Mouse (Mus musculus) hindbrain, embryonic 16.5 days (tissue): ENCODE measurements at regions not wholly inside any gene's neighbourhood (a gene's known extent, or its start where the extent isn't known, plus 50 kb on each side); places are given as distances from the start of the nearest gene placed in this dataset.
A peak's percentile ranks its signal among the peaks of the same experiment; 100 is the strongest.

Experiments used
- ATAC-seq: fragments of 200-750 bp; cut with Nextera tagmentation; 2 replicates; pipeline ENCODE4 v1.8.0; 2017; ENCODE audit warnings: moderate TSS enrichment, moderate library complexity
- H3K27ac ChIP-seq: fragments of 300-500 bp; sonication (generic); 2 replicates; pipeline ENCODE4 v1.5.1; 2014; ENCODE audit warnings: low read depth, mild to moderate bottlenecking, control low read depth, low read length, moderate library complexity
- H3K27me3 ChIP-seq: fragments of 300-500 bp; sonication (generic); replicated peaks from 2 replicates; pipeline ENCODE4 v1.6.1; 2014; ENCODE audit warnings: low read length; ENCODE audit not compliant: control insufficient read depth, insufficient read depth
- H3K36me3 ChIP-seq: fragments of 300-500 bp; sonication (generic); 2 replicates; pipeline ENCODE4 v1.6.1; 2014; ENCODE audit warnings: mild to moderate bottlenecking, low read length, moderate library complexity, mixed read lengths; ENCODE audit not compliant: control insufficient read depth, insufficient read depth
- H3K4me1 ChIP-seq: fragments of 300-500 bp; sonication (generic); 2 replicates; pipeline ENCODE4 v1.6.1; 2014; ENCODE audit warnings: low read depth, low read length; ENCODE audit not compliant: control insufficient read depth, insufficient read depth
- H3K4me2 ChIP-seq: fragments of 300-500 bp; sonication (generic); 2 replicates; pipeline ENCODE4 v1.6.1; 2014; ENCODE audit warnings: mild to moderate bottlenecking, low read length, control low read depth, moderate library complexity
- H3K4me3 ChIP-seq: fragments of 300-500 bp; sonication (generic); 2 replicates; pipeline ENCODE4 v1.5.1; 2014; ENCODE audit warnings: mild to moderate bottlenecking, low read length, control low read depth, moderate library complexity
- H3K9ac ChIP-seq: fragments of 300-500 bp; sonication (generic); 2 replicates; pipeline ENCODE4 v1.6.1; 2014; ENCODE audit warnings: low read depth, mild to moderate bottlenecking, control low read depth, low read length, moderate library complexity
- H3K9me3 ChIP-seq: fragments of 300-500 bp; sonication (generic); 2 replicates; pipeline ENCODE4 v1.6.1; 2014; ENCODE audit warnings: mild to moderate bottlenecking, low read length, moderate library complexity; ENCODE audit not compliant: control insufficient read depth
- WGBS: fragments of 180-500 bp; shearing (Covaris S2); extraction: QIAGEN DNeasy Blood & Tissue Kit; methylation state at CpG from one replicate; pipeline ENCODE4 v1.1.7; 2014; 5-methylcytosine and 5-hydroxymethylcytosine counted together

DNA sequence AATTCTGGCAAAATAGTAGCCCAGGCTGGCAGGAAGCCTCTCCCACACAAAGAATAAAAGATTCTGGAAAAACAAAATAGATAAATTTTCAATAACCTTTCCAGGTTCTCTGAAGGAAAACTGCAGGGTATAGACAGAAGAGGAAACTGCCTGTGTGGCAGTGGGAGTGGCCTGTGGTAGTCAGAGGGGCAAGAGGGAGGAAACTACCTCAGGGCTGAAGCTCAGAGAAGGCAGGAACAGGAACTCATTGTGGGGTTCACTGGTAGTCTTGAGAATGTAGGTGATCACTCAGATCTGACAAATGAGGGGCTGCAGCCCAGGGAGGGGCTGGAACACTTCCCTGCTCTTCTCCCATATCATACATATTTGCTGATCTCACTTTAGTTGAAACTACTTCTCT, 118.0 kb upstream of the Ufm1 start:
- H3K27me3 ChIP-seq = no peaks in the 10 kb centered on the region

GRCm38 (mm10) chr3:53977379-53978080, 113.9 kb upstream of the Ufm1 start:
- Histone ChIP-seq H3K9ac (no peak overlapping the region), H3K4me2 (no peak overlapping the region), H3K36me3 (no peaks in the 10 kb centered on the region), H3K4me1 (no peaks in the 10 kb centered on the region), H3K4me3 (no peak overlapping the region), H3K27ac (no peak overlapping the region), H3K27me3 (no peaks in the 10 kb centered on the region), H3K9me3 (no peaks in the 10 kb centered on the region)
- WGBS = 86% methylated on average over 5 of the region's 5 CpGs
- ATAC-seq = no peak

More for the DNA sequence above, 118.0 kb upstream of the Ufm1 start:
- no peaks in the 10 kb centered on the region for H3K4me1 ChIP-seq
- ATAC-seq = no peak
- H3K36me3 ChIP-seq = no peaks in the 10 kb centered on the region
- H3K4me2 ChIP-seq = no peak overlapping the region
- no peak overlapping the region for H3K4me3 ChIP-seq
- no peak overlapping the region for H3K9ac ChIP-seq
- H3K27ac ChIP-seq = no peak overlapping the region
- H3K9me3 ChIP-seq = no peaks in the 10 kb centered on the region

DNA sequence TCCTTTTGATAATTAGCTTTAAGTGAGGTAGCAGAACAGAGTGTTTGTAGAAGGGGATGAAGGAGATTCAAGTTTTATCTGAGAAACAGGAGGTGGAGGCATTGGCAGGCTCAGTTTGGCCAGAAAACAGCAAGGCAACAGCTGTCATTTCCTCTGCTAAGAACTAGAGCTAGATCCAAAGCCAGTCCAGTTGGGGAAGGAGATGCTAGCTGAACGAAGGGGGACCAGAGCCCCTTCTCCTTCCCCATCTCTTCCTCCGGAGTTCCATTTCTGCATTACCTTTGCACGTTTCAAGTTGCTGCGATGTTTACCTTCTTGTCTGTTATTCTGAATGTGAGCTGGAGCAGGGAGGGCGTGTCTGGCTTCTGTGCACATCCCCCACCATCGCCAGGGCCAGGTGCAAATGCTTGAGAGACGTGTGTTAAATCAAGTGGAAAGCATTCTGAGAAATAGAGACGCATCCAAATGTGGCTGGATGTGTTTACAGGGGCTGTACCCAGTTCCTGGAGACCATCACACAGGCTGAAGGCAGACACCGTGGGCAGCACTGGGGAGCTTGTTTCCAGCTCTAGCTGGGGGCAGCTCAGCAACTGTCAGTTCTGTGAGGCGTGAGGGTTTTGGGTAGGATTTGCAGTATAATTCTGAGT, 111.4 kb upstream of the Ufm1 start:
- H3K9ac ChIP-seq = no peak overlapping the region
- no peak overlapping the region for H3K4me2 ChIP-seq
- no peak overlapping the region for H3K4me3 ChIP-seq
- peak; percentile 14; the same call in 1 of the 2 replicates for ATAC-seq
- WGBS = 42% methylated on average over 10 of the region's 10 CpGs
- H3K27ac ChIP-seq = no peak overlapping the region
- H3K36me3 ChIP-seq = no peaks in the 10 kb centered on the region
- no peaks in the 10 kb centered on the region for H3K27me3 ChIP-seq
- H3K4me1 ChIP-seq = no peaks in the 10 kb centered on the region
- H3K9me3 ChIP-seq = no peaks in the 10 kb centered on the region

DNA sequence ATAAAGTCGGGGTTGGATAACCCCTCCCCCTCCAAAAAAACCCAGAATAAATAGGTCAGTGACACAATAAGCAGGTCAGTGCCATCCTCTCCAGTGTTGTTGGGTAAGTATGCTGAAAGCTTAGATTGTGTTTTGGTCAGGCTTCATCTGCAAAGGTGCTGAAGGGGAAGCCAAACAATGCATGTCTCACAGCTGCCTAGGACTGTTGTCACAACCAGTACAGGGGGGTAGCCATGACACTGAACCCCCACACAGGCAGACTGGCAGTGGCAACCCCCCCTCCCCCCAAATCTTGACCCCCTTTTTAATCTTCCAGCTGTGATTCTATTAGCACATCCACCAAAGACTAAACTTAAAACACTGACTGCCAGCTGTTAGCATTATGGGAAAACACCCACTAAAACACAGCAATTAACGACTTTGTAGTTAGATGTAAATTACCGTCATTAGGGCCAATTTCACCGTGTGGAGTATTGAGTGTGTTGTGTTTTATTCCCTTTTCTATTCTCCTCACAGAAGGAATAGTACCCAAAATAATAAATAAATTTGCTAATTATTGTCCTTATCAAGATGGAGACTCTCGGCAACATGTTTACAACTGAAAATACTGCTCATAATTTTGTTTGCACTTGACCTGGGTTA, 105.5 kb upstream of the Ufm1 start:
- 63% methylated on average over 5 of the region's 5 CpGs for WGBS
- H3K27me3 ChIP-seq = no peaks in the 10 kb centered on the region
- H3K9me3 ChIP-seq = no peaks in the 10 kb centered on the region
- no peak for ATAC-seq
- no peaks in the 10 kb centered on the region for H3K4me1 ChIP-seq
- no peaks in the 10 kb centered on the region for H3K36me3 ChIP-seq
- H3K4me2 ChIP-seq = no peak overlapping the region
- H3K9ac ChIP-seq = no peak overlapping the region
- no peak overlapping the region for H3K27ac ChIP-seq
- H3K4me3 ChIP-seq = no peak overlapping the region

GRCm38 (mm10) chr3:53965142-53965541, 101.5 kb upstream of the Ufm1 start:
- H3K27me3 ChIP-seq = no peaks in the 10 kb centered on the region
- WGBS = 70% methylated on average over 5 of the region's 5 CpGs
- H3K4me1 ChIP-seq = no peaks in the 10 kb centered on the region
- no peak overlapping the region for H3K4me2 ChIP-seq
- no peaks in the 10 kb centered on the region for H3K36me3 ChIP-seq
- H3K9ac ChIP-seq = no peak overlapping the region
- no peak overlapping the region for H3K27ac ChIP-seq
- H3K9me3 ChIP-seq = no peaks in the 10 kb centered on the region
- H3K4me3 ChIP-seq = no peak overlapping the region
- no peak for ATAC-seq

DNA sequence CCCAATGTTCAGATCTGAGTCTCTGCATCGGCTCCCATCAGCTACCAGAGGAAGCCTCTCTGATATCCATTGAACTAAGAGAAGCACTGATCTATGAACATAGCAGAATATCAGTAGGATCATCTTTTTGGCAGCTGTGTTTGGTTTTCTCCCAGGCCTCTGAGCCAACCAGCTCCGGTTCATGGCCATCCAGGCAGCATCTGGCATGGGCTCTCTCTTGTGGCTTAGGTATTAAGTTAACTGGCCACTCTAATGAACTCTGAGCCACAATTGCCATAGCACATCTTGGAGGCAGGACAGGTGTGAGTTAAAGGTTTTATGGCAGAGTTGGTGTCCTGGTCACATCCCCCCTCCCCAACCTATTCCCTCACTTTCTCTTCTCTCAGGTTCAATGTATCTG, 90.2 kb upstream of the Ufm1 start:
- no peaks in the 10 kb centered on the region for H3K4me1 ChIP-seq
- H3K36me3 ChIP-seq = no peaks in the 10 kb centered on the region
- H3K9me3 ChIP-seq = no peaks in the 10 kb centered on the region
- H3K4me3 ChIP-seq = no peak overlapping the region
- no peak overlapping the region for H3K4me2 ChIP-seq
- 97% methylated on average over 2 of the region's 2 CpGs for WGBS
- no peak overlapping the region for H3K9ac ChIP-seq
- no peaks in the 10 kb centered on the region for H3K27me3 ChIP-seq
- ATAC-seq = no peak
- H3K27ac ChIP-seq = no peak overlapping the region

DNA sequence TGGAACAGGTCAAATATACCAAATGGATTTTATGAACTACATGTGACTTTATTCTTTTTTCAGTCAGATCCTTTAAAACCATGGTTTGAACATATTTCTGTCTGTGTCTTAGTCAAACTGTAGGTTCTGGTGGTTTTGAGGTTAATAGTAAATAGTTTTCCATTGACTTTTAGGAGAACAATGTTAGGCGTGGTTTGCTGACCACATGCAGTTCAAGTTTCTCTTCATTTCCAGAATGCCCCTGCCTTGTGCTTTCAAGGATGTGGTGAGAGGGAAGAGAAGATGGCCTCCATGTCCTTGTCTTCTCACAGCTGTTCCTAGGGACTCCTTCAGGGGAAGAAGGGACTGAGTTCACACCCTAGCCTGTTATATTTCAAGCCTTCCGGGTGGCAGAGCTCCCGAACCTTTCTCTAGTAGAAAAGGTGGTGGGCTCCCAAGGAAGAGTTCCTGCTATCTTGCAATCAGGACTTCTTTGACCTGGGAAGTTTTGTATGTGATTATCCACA, 76.1 kb upstream of the Ufm1 start:
- 90% methylated on average over 3 of the region's 3 CpGs for WGBS
- Histone ChIP-seq H3K9ac (no peak overlapping the region), H3K27ac (no peak overlapping the region), H3K36me3 (no peaks in the 10 kb centered on the region), H3K4me1 (no peaks in the 10 kb centered on the region), H3K9me3 (no peaks in the 10 kb centered on the region), H3K4me2 (no peak overlapping the region), H3K4me3 (no peak overlapping the region), H3K27me3 (no peaks in the 10 kb centered on the region)
- ATAC-seq = no peak

GRCm38 (mm10) chr3:53931745-53932144, 68.1 kb upstream of the Ufm1 start:
- Histone ChIP-seq H3K4me3 (no peak overlapping the region), H3K27ac (no peak overlapping the region), H3K4me1 (no peaks in the 10 kb centered on the region), H3K9me3 (no peaks in the 10 kb centered on the region), H3K36me3 (no peaks in the 10 kb centered on the region), H3K27me3 (no peaks in the 10 kb centered on the region), H3K9ac (no peak overlapping the region), H3K4me2 (no peak overlapping the region)
- ATAC-seq = no peak
- 79% methylated on average over 6 of the region's 6 CpGs for WGBS

DNA sequence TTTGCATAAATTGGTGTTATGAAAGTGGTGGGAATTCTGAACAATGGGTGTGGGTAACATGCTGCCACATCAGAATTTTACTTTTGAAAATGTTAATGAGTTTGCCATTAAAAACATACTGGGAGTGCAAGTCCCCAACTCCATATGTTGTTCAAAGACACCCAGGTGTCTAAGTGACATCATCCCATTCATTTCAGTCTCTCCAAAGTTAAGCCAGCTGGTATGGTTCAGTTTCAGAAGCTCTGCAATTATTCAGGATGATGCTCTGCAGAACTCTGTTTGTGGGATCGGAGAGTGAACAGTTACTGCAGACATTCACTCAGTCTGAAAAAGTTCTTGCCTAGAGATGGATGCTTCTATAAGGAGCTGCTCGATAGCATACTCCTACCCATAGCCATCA, 56.3 kb upstream of the Ufm1 start:
- no peaks in the 10 kb centered on the region for H3K9me3 ChIP-seq
- no peak overlapping the region for H3K27ac ChIP-seq
- ATAC-seq = no peak
- 89% methylated on average over 2 of the region's 2 CpGs for WGBS
- H3K4me3 ChIP-seq = no peak overlapping the region
- no peaks in the 10 kb centered on the region for H3K36me3 ChIP-seq
- H3K4me1 ChIP-seq = no peaks in the 10 kb centered on the region
- no peak overlapping the region for H3K4me2 ChIP-seq
- no peaks in the 10 kb centered on the region for H3K27me3 ChIP-seq
- no peak overlapping the region for H3K9ac ChIP-seq
